Mouse (Mus musculus): ENCODE data around the gene Cgnl1.

DNA sequence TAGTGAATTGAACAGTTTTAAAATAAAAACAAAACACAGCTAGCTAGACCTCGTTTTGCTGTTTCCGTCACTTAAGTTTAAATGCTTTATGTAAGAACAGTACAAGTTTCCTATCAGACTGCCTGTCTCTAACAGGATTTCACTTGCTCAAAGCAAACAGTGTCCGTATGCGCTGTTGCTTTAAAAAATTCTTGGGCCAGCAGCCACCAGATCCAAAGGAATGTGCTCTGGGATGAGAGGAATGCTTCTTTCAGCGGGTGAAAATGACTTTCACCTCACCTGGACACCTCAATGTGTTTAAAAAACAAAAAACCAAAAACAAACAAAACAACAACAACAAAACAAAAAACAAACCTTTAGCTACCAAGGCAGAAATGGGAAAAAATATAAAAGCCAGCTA lies 54.4 kb downstream of the Cgnl1 start:
- no peak for TF ChIP-seq CTCF (IDR thresholded peaks at IDR 0.05; ENCODE audit: control insufficient read depth, insufficient read depth, insufficient replicate concordance, low read depth, low read length)
- no peak for TF ChIP-seq POLR2A (IDR thresholded peaks at IDR 0.05; ENCODE audit: control insufficient read depth, low read depth, low read length)

Measured in testis, adult 2 months (tissue).